Mouse (Mus musculus) hindbrain, embryonic 14.5 days (tissue): ENCODE data around the gene Gdap1l1. TPM values are rescaled to one million over a fixed set of nuclear protein-coding genes. Genes with fewer than 3 reads are reported as not detected.

ENCODE experiments used
- ATAC-seq: fragments of 200-750 bp; cut with Nextera tagmentation; 2 replicates; pipeline ENCODE4 v1.8.0; 2017; ENCODE audit warnings: moderate number of reproducible peaks, mild to moderate bottlenecking, moderate TSS enrichment, moderate library complexity; ENCODE audit not compliant: low FRiP score
- DNase-seq: peaks from one replicate; pipeline ENCODE4 v3.0.0-alpha.2; 2015; ENCODE audit warnings: low spot score
- H3K27ac ChIP-seq: fragments of 300-500 bp; sonication (generic); 2 replicates; pipeline ENCODE4 v1.5.1; 2014; ENCODE audit warnings: mild to moderate bottlenecking, moderate library complexity
- H3K27me3 ChIP-seq: fragments of 300-500 bp; sonication (generic); 2 replicates; pipeline ENCODE4 v1.6.1; 2014; ENCODE audit warnings: mild to moderate bottlenecking, low read length, mixed read lengths; ENCODE audit not compliant: control insufficient read depth, insufficient read depth
- H3K36me3 ChIP-seq: fragments of 300-500 bp; sonication (generic); replicated peaks from 2 replicates; pipeline ENCODE4 v1.6.1; 2014; ENCODE audit not compliant: control insufficient read depth, insufficient read depth
- H3K4me1 ChIP-seq: fragments of 300-500 bp; sonication (generic); replicated peaks from 2 replicates; pipeline ENCODE4 v1.6.1; 2014; ENCODE audit warnings: antibody characterized with exemption, low read length, mixed read lengths; ENCODE audit not compliant: control insufficient read depth, insufficient read depth
- H3K4me2 ChIP-seq: fragments of 300-500 bp; sonication (generic); replicated peaks from 2 replicates; pipeline ENCODE4 v1.6.1; 2014; ENCODE audit warnings: mild to moderate bottlenecking, moderate library complexity
- H3K4me3 ChIP-seq: fragments of 300-500 bp; sonication (generic); replicated peaks from 2 replicates; pipeline ENCODE4 v1.5.1; 2014; ENCODE audit warnings: mild to moderate bottlenecking, low read length
- H3K9ac ChIP-seq: fragments of 300-500 bp; sonication (generic); 2 replicates; pipeline ENCODE4 v1.6.1; 2014
- H3K9me3 ChIP-seq: fragments of 300-500 bp; sonication (generic); 2 replicates; pipeline ENCODE4 v1.6.1; 2016; ENCODE audit warnings: low read length; ENCODE audit not compliant: control insufficient read depth
- WGBS: fragments of 180-500 bp; shearing (Covaris S2); extraction: QIAGEN DNeasy Blood & Tissue Kit; methylation state at CpG from one replicate; pipeline ENCODE4 v1.1.7; 2014; 5-methylcytosine and 5-hydroxymethylcytosine counted together
- polyA plus RNA-seq: library from polyadenylated mRNA; unstranded; fragments of >200 nt; fragmentation: Nextera tagmentation; extraction: Ambion mirVana; gene quantifications from 2 replicates; pipeline ENCODE4 v1.2.1, GENCODE M21; 2014

The Gdap1l1 gene
- polyA plus RNA-seq, 1 experiment from 2014 or later: 121 TPM

GRCm38 (mm10) chr2:163438619-163439451, 559 bp downstream of the Gdap1l1 start:
- H3K4me2 ChIP-seq: peak overlapping the region; percentile 71
- H3K4me1 ChIP-seq: peaks cover 28% of the 10 kb centered on the region
- H3K36me3 ChIP-seq: no peaks in the 10 kb centered on the region; the same call in 1 of the 2 replicates
- WGBS: 2% methylated on average over 30 of the region's 30 CpGs
- H3K27ac ChIP-seq: peak overlapping the region; percentile 82
- peak overlapping the region; percentile 56 for H3K4me3 ChIP-seq
- DNase-seq: peak; percentile 62
- no peaks in the 10 kb centered on the region for H3K9me3 ChIP-seq
- peak; percentile 50 for ATAC-seq
- H3K9ac ChIP-seq: peak overlapping the region; percentile 71
- no peaks in the 10 kb centered on the region for H3K27me3 ChIP-seq

GRCm38 (mm10) chr2:163439488-163439887, 1.2 kb downstream of the Gdap1l1 start:
- peak overlapping the region; percentile 71 for H3K4me2 ChIP-seq
- no peaks in the 10 kb centered on the region for H3K9me3 ChIP-seq
- DNase-seq: no peak
- no peak for ATAC-seq
- WGBS: 74% methylated on average over 1 of the region's 1 CpGs
- peak overlapping the region; percentile 56 for H3K4me3 ChIP-seq
- H3K9ac ChIP-seq: peak overlapping the region; percentile 71
- H3K27me3 ChIP-seq: no peaks in the 10 kb centered on the region
- H3K4me1 ChIP-seq: peaks cover 28% of the 10 kb centered on the region
- H3K36me3 ChIP-seq: no peaks in the 10 kb centered on the region; the same call in 1 of the 2 replicates
- no peak overlapping the region for H3K27ac ChIP-seq

GRCm38 (mm10) chr2:163443543-163443942, 5.3 kb downstream of the Gdap1l1 start:
- H3K4me2 ChIP-seq: no peak overlapping the region
- 67% methylated on average over 6 of the region's 6 CpGs for WGBS
- H3K4me3 ChIP-seq: no peak overlapping the region
- peaks cover 22% of the 10 kb centered on the region for H3K4me1 ChIP-seq
- ATAC-seq (no peak), DNase-seq (no peak)
- no peaks in the 10 kb centered on the region for H3K9me3 ChIP-seq
- H3K9ac ChIP-seq: no peak overlapping the region
- no peak overlapping the region for H3K27ac ChIP-seq
- H3K36me3 ChIP-seq: peaks cover 27% of the 10 kb centered on the region
- no peaks in the 10 kb centered on the region for H3K27me3 ChIP-seq

GRCm38 (mm10) chr2:163444017-163444416, 5.7 kb downstream of the Gdap1l1 start:
- Histone ChIP-seq H3K4me2 (no peak overlapping the region), H3K27ac (no peak overlapping the region), H3K27me3 (no peaks in the 10 kb centered on the region), H3K36me3 (peaks cover 32% of the 10 kb centered on the region), H3K4me1 (peaks cover 22% of the 10 kb centered on the region), H3K9ac (no peak overlapping the region), H3K9me3 (no peaks in the 10 kb centered on the region), H3K4me3 (no peak overlapping the region)
- 76% methylated on average over 7 of the region's 7 CpGs for WGBS
- no peak for ATAC-seq
- no peak for DNase-seq

GRCm38 (mm10) chr2:163447375-163447774, 9.1 kb downstream of the Gdap1l1 start:
- no peak overlapping the region for H3K27ac ChIP-seq
- DNase-seq (no peak), ATAC-seq (no peak)
- H3K36me3 ChIP-seq: peaks cover 60% of the 10 kb centered on the region
- 90% methylated on average over 12 of the region's 12 CpGs for WGBS
- no peaks in the 10 kb centered on the region for H3K4me1 ChIP-seq
- no peak overlapping the region for H3K4me2 ChIP-seq
- no peaks in the 10 kb centered on the region for H3K9me3 ChIP-seq
- no peak overlapping the region for H3K4me3 ChIP-seq
- H3K27me3 ChIP-seq: no peaks in the 10 kb centered on the region
- no peak overlapping the region for H3K9ac ChIP-seq

- no peaks in the 10 kb centered on the region for H3K27me3 ChIP-seq
- H3K9me3 ChIP-seq: no peaks in the 10 kb centered on the region
- ATAC-seq (no peak), DNase-seq (no peak)
- no peak overlapping the region for H3K9ac ChIP-seq
- peaks cover 78% of the 10 kb centered on the region for H3K36me3 ChIP-seq
- H3K4me2 ChIP-seq: no peak overlapping the region
- no peak overlapping the region for H3K4me3 ChIP-seq
- no peaks in the 10 kb centered on the region for H3K4me1 ChIP-seq
- no peak overlapping the region for H3K27ac ChIP-seq
- 68% methylated on average over 3 of the region's 3 CpGs for WGBS
These were observed 11.0 kb downstream of the Gdap1l1 start for GRCm38 (mm10) chr2:163449276-163449675.

- no peaks in the 10 kb centered on the region for H3K27me3 ChIP-seq
- no peak overlapping the region for H3K4me3 ChIP-seq
- peak; percentile 37; the same call in 1 of the 2 replicates for ATAC-seq
- no peaks in the 10 kb centered on the region for H3K9me3 ChIP-seq
- no peak overlapping the region for H3K27ac ChIP-seq
- H3K9ac ChIP-seq: no peak overlapping the region
- 74% methylated on average over 6 of the region's 6 CpGs for WGBS
- no peak overlapping the region for H3K4me2 ChIP-seq
- no peak for DNase-seq
- no peaks in the 10 kb centered on the region for H3K4me1 ChIP-seq
- peaks cover 92% of the 10 kb centered on the region for H3K36me3 ChIP-seq
These were observed 12.5 kb downstream of the Gdap1l1 start for GRCm38 (mm10) chr2:163450668-163451295.

GRCm38 (mm10) chr2:163452738-163453137, 14.5 kb downstream of the Gdap1l1 start:
- Histone ChIP-seq H3K9ac (no peak overlapping the region), H3K27ac (no peak overlapping the region), H3K4me1 (no peaks in the 10 kb centered on the region), H3K27me3 (no peaks in the 10 kb centered on the region), H3K36me3 (peaks cover 74% of the 10 kb centered on the region), H3K4me3 (no peak overlapping the region), H3K4me2 (no peak overlapping the region), H3K9me3 (no peaks in the 10 kb centered on the region)
- ATAC-seq (no peak), DNase-seq (no peak)
- WGBS: 88% methylated on average over 6 of the region's 6 CpGs

- H3K4me1 ChIP-seq: no peaks in the 10 kb centered on the region
- no peaks in the 10 kb centered on the region for H3K27me3 ChIP-seq
- DNase-seq: no peak
- WGBS: 91% methylated on average over 13 of the region's 13 CpGs
- H3K4me3 ChIP-seq: no peak overlapping the region
- peaks cover 68% of the 10 kb centered on the region for H3K36me3 ChIP-seq
- no peak overlapping the region for H3K4me2 ChIP-seq
- H3K9me3 ChIP-seq: no peaks in the 10 kb centered on the region
- H3K27ac ChIP-seq: no peak overlapping the region
- no peak for ATAC-seq
- no peak overlapping the region for H3K9ac ChIP-seq
These were observed 15.1 kb downstream of the Gdap1l1 start for GRCm38 (mm10) chr2:163453378-163453777.
